In genomic region chr16:91485841-91486240, GRCm38 (mm10) we compare ENCODE assay signal across 8 mouse cellular contexts. TPM values are rescaled to one million over a fixed set of nuclear protein-coding genes. Genes with fewer than 3 reads are reported as not detected.
DNase-seq lines count a peak whose midpoint lies in the region; ATAC-seq and TF ChIP-seq lines count a peak whose summit lies in the region.

No protein-coding gene starts in this region.

- peaks cover 33% of the 10 kb centered on the region for H3K36me3 ChIP-seq in heart, embryonic 12.5 days
- H3K36me3 ChIP-seq in ES-E14 (ENCODE audit: control insufficient read depth, insufficient read depth, low read length, poor library complexity, severe bottlenecking), result peaks cover 6% of the 10 kb centered on the region; the same call in 1 of the 2 replicates
- H3K36me3 ChIP-seq in hindbrain, embryonic 11.5 days (ENCODE audit: control insufficient read depth, insufficient read depth, low read length), result peaks cover 4% of the 10 kb centered on the region; the same call in 1 of the 2 replicates
- peaks cover 17% of the 10 kb centered on the region for H3K36me3 ChIP-seq in midbrain, embryonic 14.5 days (ENCODE audit: control insufficient read depth, insufficient read depth, low read length)

- peaks cover 16% of the 10 kb centered on the region for H3K4me1 ChIP-seq in heart, embryonic 12.5 days (replicated peaks)
- no peaks in the 10 kb centered on the region for H3K4me1 ChIP-seq in ES-E14 (ENCODE audit: control insufficient read depth in 2 of 2, insufficient read depth in 2 of 2, low read length in 2 of 2, poor library complexity in 1 of 2)
- H3K4me1 ChIP-seq in hindbrain, embryonic 11.5 days (replicated peaks; ENCODE audit: control insufficient read depth, insufficient read depth, low read length), result peaks cover 6% of the 10 kb centered on the region
- H3K4me1 ChIP-seq in midbrain, embryonic 14.5 days (ENCODE audit: control insufficient read depth, insufficient read depth, low read length), result peaks cover 13% of the 10 kb centered on the region

- WGBS in heart, embryonic 12.5 days, result 34% methylated on average over 5 of the region's 5 CpGs
- WGBS in hindbrain, embryonic 11.5 days, result 46% methylated on average over 5 of the region's 5 CpGs
- WGBS in midbrain, embryonic 14.5 days, result 21% methylated on average over 5 of the region's 5 CpGs

- peak overlapping the region; percentile 85 for H3K9ac ChIP-seq in heart, embryonic 12.5 days
- peak overlapping the region; percentile 89; the same call in 1 of the 2 replicates for H3K9ac ChIP-seq in ES-E14 (ENCODE audit: insufficient read depth, low read depth, low read length, poor library complexity, severe bottlenecking)
- H3K9ac ChIP-seq in hindbrain, embryonic 11.5 days (ENCODE audit: low read depth, low read length), result peak overlapping the region; percentile 92
- peak overlapping the region; percentile 96 for H3K9ac ChIP-seq in midbrain, embryonic 14.5 days (replicated peaks; ENCODE audit: low read length)

- DNase-seq in heart, postnatal 14 days, result no peak
- DNase-seq in ES-E14 (ENCODE audit: low read depth, low spot score) (no peak), MN1 (ENCODE audit: low spot score) (no peak)
- DNase-seq in hindbrain, embryonic 11.5 days (ENCODE audit: low spot score), result no peak
- peak; percentile 40 for DNase-seq in midbrain, embryonic 14.5 days
- no peak for DNase-seq in cerebellum, adult 9-10 months
- no peak for DNase-seq in cerebellum, postnatal 25 days

- peak overlapping the region; percentile 85 for H3K4me3 ChIP-seq in heart, embryonic 12.5 days
- peak overlapping the region; percentile 88 to 94 for H3K4me3 ChIP-seq in ES-E14 (ENCODE audit: insufficient read depth in 1 of 2, low read depth in 1 of 2, low read length in 2 of 2, poor library complexity in 1 of 2, severe bottlenecking in 1 of 2)
- H3K4me3 ChIP-seq in hindbrain, embryonic 11.5 days (ENCODE audit: low read depth, low read length), result peak overlapping the region; percentile 90
- H3K4me3 ChIP-seq in midbrain, embryonic 14.5 days (replicated peaks; ENCODE audit: low read depth, low read length), result peak overlapping the region; percentile 90

- peak overlapping the region; percentile 95; the same call in 1 of the 2 replicates for H3K27ac ChIP-seq in heart, embryonic 12.5 days (ENCODE audit: poor library complexity, severe bottlenecking)
- no peak overlapping the region for H3K27ac ChIP-seq in ES-E14 (ENCODE audit: insufficient read depth, low read depth, low read length, poor library complexity, severe bottlenecking)
- no peak overlapping the region; the same call in 1 of the 2 replicates for H3K27ac ChIP-seq in hindbrain, embryonic 11.5 days (ENCODE audit: low read depth, low read length)
- no peak overlapping the region; the same call in 1 of the 2 replicates for H3K27ac ChIP-seq in midbrain, embryonic 14.5 days (replicated peaks; ENCODE audit: low read depth, low read length)

- intact Hi-C loops in heart, postnatal 14 days (cut with DNase I), result loop anchor here (2.0 to 5.0 kb wide), 2 partner anchors 19 to 74 kb away; no protein-coding TSS in a partner anchor

- peak overlapping the region; percentile 71 for H3K4me2 ChIP-seq in heart, embryonic 12.5 days
- H3K4me2 ChIP-seq in hindbrain, embryonic 11.5 days (replicated peaks; ENCODE audit: low read depth, low read length), result peak overlapping the region; percentile 51
- peak overlapping the region; percentile 78 for H3K4me2 ChIP-seq in midbrain, embryonic 14.5 days (ENCODE audit: low read length)

- no peak for ATAC-seq in heart, embryonic 12.5 days (ENCODE audit: insufficient number of reproducible peaks, low FRiP score)
- no peak for ATAC-seq in hindbrain, embryonic 11.5 days (ENCODE audit: low FRiP score)
- ATAC-seq in midbrain, embryonic 14.5 days (ENCODE audit: low FRiP score, low TSS enrichment), result no peak

- no peaks in the 10 kb centered on the region for H3K9me3 ChIP-seq in heart, embryonic 12.5 days (replicated peaks)
- H3K9me3 ChIP-seq in ES-E14 (ENCODE audit: control insufficient read depth, insufficient read depth, low read depth, low read length), result no peaks in the 10 kb centered on the region
- H3K9me3 ChIP-seq in hindbrain, embryonic 11.5 days (ENCODE audit: control insufficient read depth, low read length), result no peaks in the 10 kb centered on the region
- no peaks in the 10 kb centered on the region for H3K9me3 ChIP-seq in midbrain, embryonic 14.5 days (ENCODE audit: control insufficient read depth, low read length)

- in situ Hi-C loops in ES-E14 (cut with MboI; ENCODE audit: low sequenced_read_pairs in 2 of 2, unreplicated experiment in 2 of 2), result no loop called here

- no peaks in the 10 kb centered on the region for H3K27me3 ChIP-seq in heart, embryonic 12.5 days (replicated peaks)
- H3K27me3 ChIP-seq in hindbrain, embryonic 11.5 days (ENCODE audit: control insufficient read depth, insufficient read depth, low read length), result no peaks in the 10 kb centered on the region
- no peaks in the 10 kb centered on the region for H3K27me3 ChIP-seq in midbrain, embryonic 14.5 days (ENCODE audit: control insufficient read depth, insufficient read depth, low read length)

TF ChIP-seq in ES-E14, 5 proteins besides CTCF, POLR2A, EP300 and RAD21:
- TF ChIP-seq ZNF384 (IDR thresholded peaks at IDR 0.05; ENCODE audit: low read depth, low read length), result no peak
- no peak for TF ChIP-seq ZC3H11A (IDR thresholded peaks at IDR 0.05; ENCODE audit: borderline replicate concordance, low read depth, low read length)
- no peak for TF ChIP-seq CHD2 (IDR thresholded peaks at IDR 0.05; ENCODE audit: low read depth, low read length)
- TF ChIP-seq HCFC1 (IDR thresholded peaks at IDR 0.05; ENCODE audit: borderline replicate concordance, insufficient read depth, low read length), result no peak
- no peak for TF ChIP-seq MAFK (IDR thresholded peaks at IDR 0.05; ENCODE audit: insufficient read depth, low read depth, low read length)
TF ChIP-seq in ES-E14: peak in this region for 0.

RNA-seq across cellular contexts. Expression of gene Ifnar1, which starts 0.8 kb away (rescaled TPM):
- 40.0 and 40.1 TPM in 2 replicates for polyA plus RNA-seq in heart, embryonic 12.5 days (2016; fragmentation: Nextera tagmentation; extraction: Ambion mirVana)
- total RNA-seq in heart, postnatal 14 days (2021), result 10 to 100 TPM; 36.6 to 42.0 TPM
- total RNA-seq in ES-E14 (2012; rRNA removed), result 42.2 and 56.2 TPM in 2 replicates
- polyA plus RNA-seq in hindbrain, embryonic 11.5 days (2014; fragmentation: Nextera tagmentation; extraction: Ambion mirVana), result 51.6 and 52.9 TPM in 2 replicates
- 38.8 and 56.1 TPM in 2 replicates for polyA plus RNA-seq in midbrain, embryonic 14.5 days (2014; fragmentation: Nextera tagmentation; extraction: Ambion mirVana)
